Mouse (Mus musculus) heart, embryonic 13.5 days (tissue): Measurements from ENCODE around the gene Txnip. TPM values are rescaled to one million over a fixed set of nuclear protein-coding genes. Genes with fewer than 3 reads are reported as not detected.

Experiments used
- ATAC-seq: fragments of 200-750 bp; cut with Nextera tagmentation; 2 replicates; pipeline ENCODE4 v1.8.0; 2017; ENCODE audit warnings: moderate TSS enrichment; ENCODE audit not compliant: insufficient number of reproducible peaks, low FRiP score, low TSS enrichment; ENCODE audit errors: extremely low read depth
- H3K27ac ChIP-seq: fragments of 300-500 bp; sonication (generic); replicated peaks from 2 replicates; pipeline ENCODE4 v1.5.1; 2015; ENCODE audit warnings: moderate library complexity, mild to moderate bottlenecking, inconsistent platforms
- H3K27me3 ChIP-seq: fragments of 300-500 bp; sonication (generic); replicated peaks from 2 replicates; pipeline ENCODE4 v1.6.1; 2015; ENCODE audit warnings: mild to moderate bottlenecking, inconsistent platforms
- H3K36me3 ChIP-seq: fragments of 300-500 bp; sonication (generic); 2 replicates; pipeline ENCODE4 v1.6.1; 2015; ENCODE audit warnings: mild to moderate bottlenecking, inconsistent platforms
- H3K4me1 ChIP-seq: fragments of 300-500 bp; sonication (generic); 2 replicates; pipeline ENCODE4 v1.6.1; 2015; ENCODE audit warnings: inconsistent platforms
- H3K4me2 ChIP-seq: fragments of 300-500 bp; sonication (generic); 2 replicates; pipeline ENCODE4 v1.6.1; 2015; ENCODE audit warnings: inconsistent platforms, mild to moderate bottlenecking, moderate library complexity
- H3K4me3 ChIP-seq: fragments of 300-500 bp; sonication (generic); 2 replicates; pipeline ENCODE4 v1.5.1; 2015; ENCODE audit warnings: moderate library complexity, mild to moderate bottlenecking, inconsistent platforms
- H3K9ac ChIP-seq: fragments of 300-500 bp; sonication (generic); 2 replicates; pipeline ENCODE4 v1.6.1; 2015; ENCODE audit warnings: inconsistent platforms, mild to moderate bottlenecking, moderate library complexity
- H3K9me3 ChIP-seq: fragments of 300-500 bp; sonication (generic); 2 replicates; pipeline ENCODE4 v1.6.1; 2016; ENCODE audit warnings: inconsistent platforms
- WGBS: fragments of 180-500 bp; shearing (Covaris S2); methylation state at CpG from one replicate; pipeline ENCODE4 v1.1.7; 2015; ENCODE audit warnings: mixed read lengths; 5-methylcytosine and 5-hydroxymethylcytosine counted together
- polyA plus RNA-seq: library from polyadenylated mRNA; unstranded; fragments of >200 nt; fragmentation: Nextera tagmentation; extraction: Ambion mirVana; gene quantifications from 2 replicates; pipeline ENCODE4 v1.2.1, GENCODE M21; 2015

Gene Txnip
- polyA plus RNA-seq, 1 experiment from 2014 or later = 156 TPM

DNA sequence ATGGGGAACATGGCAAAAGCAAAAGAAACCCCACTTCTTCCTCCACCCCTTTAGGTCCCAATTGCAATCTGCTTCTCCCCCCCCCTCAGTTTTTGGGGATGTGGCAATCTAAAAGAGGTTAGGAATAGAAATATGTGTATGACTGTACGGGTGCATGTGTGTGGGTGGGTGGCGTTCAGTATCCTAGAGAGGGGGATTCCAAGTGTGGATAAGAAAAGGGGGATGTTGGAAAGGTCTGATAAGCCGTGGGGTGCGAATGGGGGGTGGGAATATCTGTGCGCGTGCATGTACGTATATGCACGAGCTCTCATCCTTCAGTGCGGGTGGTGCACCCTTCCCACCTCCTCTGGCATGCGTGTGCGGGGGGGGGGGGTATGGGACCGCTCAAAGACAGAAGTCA is 39.1 kb downstream of the Txnip start:
- ATAC-seq = no peak
- Histone ChIP-seq H3K4me1 (peaks cover 59% of the 10 kb centered on the region), H3K4me3 (peak overlapping the region; percentile 63)

DNA sequence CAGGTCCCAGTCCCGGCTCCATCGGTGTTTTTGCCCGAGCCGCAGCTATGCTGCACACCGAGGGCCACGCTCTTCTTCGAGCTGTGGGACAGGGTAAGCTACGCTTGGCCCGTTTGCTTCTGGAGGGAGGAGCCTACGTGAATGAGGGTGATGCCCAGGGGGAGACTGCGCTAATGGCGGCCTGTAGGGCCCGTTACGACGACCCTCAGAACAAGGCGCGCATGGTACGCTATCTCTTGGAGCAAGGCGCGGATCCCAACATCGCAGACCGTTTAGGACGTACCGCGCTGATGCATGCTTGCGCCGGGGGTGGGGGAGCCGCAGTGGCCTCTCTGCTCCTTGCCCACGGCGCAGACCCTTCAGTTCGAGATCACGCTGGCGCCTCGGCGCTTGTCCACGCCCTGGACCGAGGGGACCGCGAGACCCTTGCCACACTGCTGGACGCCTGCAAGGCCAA is 39.7 kb downstream of the Txnip start:
- H3K27me3 ChIP-seq = no peaks in the 10 kb centered on the region
- H3K4me2 ChIP-seq = peak overlapping the region; percentile 77
- peak overlapping the region; percentile 84 for H3K9ac ChIP-seq
- H3K27ac ChIP-seq = peak overlapping the region; percentile 74
- no peaks in the 10 kb centered on the region for H3K9me3 ChIP-seq
- H3K4me1 ChIP-seq = peaks cover 60% of the 10 kb centered on the region
- no peak for ATAC-seq
- WGBS = under 1% methylated on average over 40 of the region's 40 CpGs
- peak overlapping the region; percentile 63 for H3K4me3 ChIP-seq
- H3K36me3 ChIP-seq = no peaks in the 10 kb centered on the region

More for the DNA sequence above, 39.1 kb downstream of the Txnip start:
- H3K27me3 ChIP-seq = no peaks in the 10 kb centered on the region
- WGBS = 0% methylated on average over 11 of the region's 12 CpGs
- no peaks in the 10 kb centered on the region for H3K36me3 ChIP-seq
- H3K4me2 ChIP-seq = peak overlapping the region; percentile 77
- peak overlapping the region; percentile 74 for H3K27ac ChIP-seq
- H3K9me3 ChIP-seq = no peaks in the 10 kb centered on the region
- H3K9ac ChIP-seq = peak overlapping the region; percentile 84

DNA sequence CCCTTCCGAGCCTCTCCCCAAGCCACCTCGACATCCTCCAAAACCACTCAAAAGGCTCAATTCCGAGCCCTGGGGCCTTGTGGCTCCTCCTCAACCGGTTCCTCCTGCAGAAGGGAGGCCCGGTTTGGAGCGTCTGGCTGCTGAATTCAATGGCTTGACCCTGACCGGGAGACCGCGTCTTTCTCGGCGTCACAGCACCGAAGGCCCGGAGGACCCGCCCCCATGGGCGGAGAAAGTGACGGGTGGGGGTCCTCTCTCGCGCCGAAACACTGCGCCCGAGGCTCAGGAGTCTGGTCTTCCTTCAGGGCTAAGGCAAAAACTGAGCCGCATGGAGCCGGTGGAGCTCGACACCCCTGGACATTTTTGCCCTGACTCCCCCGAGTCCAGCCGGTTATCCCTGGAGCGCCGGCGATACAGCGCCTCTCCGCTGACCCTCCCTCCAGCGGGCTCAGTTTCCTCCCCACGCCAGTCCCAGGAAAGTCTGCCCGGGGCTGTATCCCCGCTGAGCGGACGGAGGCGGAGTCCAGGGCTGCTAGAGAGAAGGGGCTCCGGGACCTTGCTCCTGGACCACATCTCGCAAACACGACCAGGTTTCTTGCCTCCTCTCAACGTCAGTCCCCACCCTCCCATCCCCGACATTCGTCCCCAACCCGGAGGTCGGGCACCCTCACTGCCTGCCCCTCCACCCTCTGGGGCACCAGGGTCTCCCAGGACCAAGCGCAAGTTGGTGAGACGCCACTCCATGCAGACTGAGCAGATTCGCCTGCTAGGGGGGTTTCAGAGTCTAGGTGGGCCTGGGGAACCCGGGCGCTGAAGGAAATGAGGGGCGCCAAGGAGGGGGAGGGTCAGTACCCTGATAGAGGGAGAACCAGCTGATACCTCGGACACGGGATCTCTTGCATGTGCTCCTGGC is 40.7 kb downstream of the Txnip start:
- Histone ChIP-seq H3K9me3 (no peaks in the 10 kb centered on the region), H3K27me3 (no peaks in the 10 kb centered on the region), H3K4me3 (peak overlapping the region; percentile 63), H3K4me1 (peaks cover 60% of the 10 kb centered on the region), H3K9ac (peak overlapping the region; percentile 84), H3K27ac (peak overlapping the region; percentile 74), H3K36me3 (peaks cover 7% of the 10 kb centered on the region), H3K4me2 (peak overlapping the region; percentile 77)
- 5% methylated on average over 54 of the region's 54 CpGs for WGBS
- no peak for ATAC-seq

DNA sequence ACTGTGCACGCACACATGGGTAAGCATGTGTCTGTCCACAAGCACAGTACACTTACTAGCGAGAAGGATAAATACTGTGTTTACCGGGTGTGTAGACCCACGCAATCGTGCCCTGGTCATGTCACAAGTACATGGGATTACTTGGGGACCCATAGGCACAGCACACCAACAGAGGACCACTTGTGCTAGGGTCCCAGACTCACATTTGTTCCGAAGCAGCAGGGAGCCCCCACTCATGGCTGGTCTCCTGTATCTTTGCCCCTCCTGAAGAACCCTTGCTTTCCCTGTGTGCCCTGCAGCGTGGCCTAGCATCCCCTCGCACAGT is 41.3 kb downstream of the Txnip start:
- Histone ChIP-seq H3K9ac (no peak overlapping the region), H3K4me3 (peak overlapping the region; percentile 63; the same call in 1 of the 2 replicates), H3K27ac (no peak overlapping the region)

DNA sequence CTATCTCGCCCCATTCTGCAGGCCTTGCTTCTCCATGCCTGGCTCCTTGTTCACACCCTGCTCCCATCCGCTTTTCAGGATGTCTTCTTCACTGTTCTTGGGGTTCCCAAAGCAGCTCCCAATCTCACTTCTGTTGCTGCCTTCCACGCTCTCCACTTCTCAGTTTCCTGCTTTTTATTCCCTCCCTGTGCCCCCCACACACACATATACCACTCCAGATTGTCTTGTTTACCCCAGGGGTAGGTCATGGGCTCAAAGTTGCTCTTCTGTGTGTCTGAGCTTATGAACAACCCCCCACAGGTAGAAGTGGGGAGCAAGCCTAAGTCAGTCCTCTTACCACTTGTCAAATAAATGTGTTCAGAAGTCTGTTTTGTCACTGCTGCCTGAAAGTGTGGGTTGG is 41.7 kb downstream of the Txnip start:
- Histone ChIP-seq H3K4me1 (peaks cover 70% of the 10 kb centered on the region), H3K9ac (no peak overlapping the region), H3K9me3 (no peaks in the 10 kb centered on the region), H3K27me3 (no peaks in the 10 kb centered on the region), H3K4me3 (peak overlapping the region; percentile 63; the same call in 1 of the 2 replicates), H3K4me2 (peak overlapping the region; percentile 77; the same call in 1 of the 2 replicates), H3K36me3 (peaks cover 17% of the 10 kb centered on the region), H3K27ac (no peak overlapping the region)
- no peak for ATAC-seq
- 82% methylated on average over 3 of the region's 3 CpGs for WGBS

More for the DNA sequence above, 41.3 kb downstream of the Txnip start:
- peaks cover 66% of the 10 kb centered on the region for H3K4me1 ChIP-seq
- peak overlapping the region; percentile 77 for H3K4me2 ChIP-seq
- no peak for ATAC-seq
- H3K36me3 ChIP-seq = peaks cover 13% of the 10 kb centered on the region
- no peaks in the 10 kb centered on the region for H3K27me3 ChIP-seq
- H3K9me3 ChIP-seq = no peaks in the 10 kb centered on the region
- WGBS = 66% methylated on average over 8 of the region's 8 CpGs

DNA sequence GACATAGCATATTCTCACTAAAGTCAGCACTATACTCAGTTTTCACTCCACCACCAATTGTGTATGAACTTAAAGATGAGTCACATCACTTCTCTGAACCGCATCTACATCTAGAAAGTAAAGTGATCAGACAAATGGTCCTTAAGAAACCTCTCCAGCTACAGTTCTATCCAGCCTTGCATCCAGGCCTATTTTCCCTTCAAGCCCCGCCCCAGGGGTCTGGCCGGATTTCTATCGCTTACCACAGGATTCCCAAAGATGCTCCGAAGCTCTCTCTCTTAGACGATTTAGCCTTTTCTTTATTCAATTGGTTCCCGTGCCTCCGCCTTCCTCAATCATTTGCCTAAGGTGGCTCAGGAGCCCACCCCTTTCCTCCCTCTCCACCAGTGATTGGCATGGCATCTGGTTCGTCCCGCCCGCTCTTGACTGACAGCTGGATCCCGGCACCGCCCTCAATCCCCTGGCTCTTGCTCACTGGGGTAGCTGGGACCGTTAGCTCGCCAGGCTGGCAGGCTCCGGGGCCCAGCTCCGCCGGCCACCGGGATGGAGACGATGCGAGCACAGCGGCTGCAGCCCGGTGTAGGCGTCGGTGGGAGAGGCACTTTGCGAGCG is 43.0 kb downstream of the Txnip start, which contains the start of gene Lix1l:
Gene Lix1l (plus strand): TSS at position 511 of the 612 bp plus-strand sequence.
- peak; percentile 69 for ATAC-seq
- H3K27me3 ChIP-seq = no peaks in the 10 kb centered on the region
- H3K4me3 ChIP-seq = peak within 1 kb of the TSS; percentile 83
- H3K36me3 ChIP-seq = peaks cover 18% of the 10 kb centered on the region
- H3K9me3 ChIP-seq = no peaks in the 10 kb centered on the region
- peak within 1 kb of the TSS; percentile 97 for H3K9ac ChIP-seq
- under 1% methylated on average over 27 of the region's 27 CpGs for WGBS
- H3K4me2 ChIP-seq = peak within 1 kb of the TSS; percentile 72
- H3K27ac ChIP-seq = peak within 1 kb of the TSS; percentile 99
- H3K4me1 ChIP-seq = peaks cover 74% of the 10 kb centered on the region

DNA sequence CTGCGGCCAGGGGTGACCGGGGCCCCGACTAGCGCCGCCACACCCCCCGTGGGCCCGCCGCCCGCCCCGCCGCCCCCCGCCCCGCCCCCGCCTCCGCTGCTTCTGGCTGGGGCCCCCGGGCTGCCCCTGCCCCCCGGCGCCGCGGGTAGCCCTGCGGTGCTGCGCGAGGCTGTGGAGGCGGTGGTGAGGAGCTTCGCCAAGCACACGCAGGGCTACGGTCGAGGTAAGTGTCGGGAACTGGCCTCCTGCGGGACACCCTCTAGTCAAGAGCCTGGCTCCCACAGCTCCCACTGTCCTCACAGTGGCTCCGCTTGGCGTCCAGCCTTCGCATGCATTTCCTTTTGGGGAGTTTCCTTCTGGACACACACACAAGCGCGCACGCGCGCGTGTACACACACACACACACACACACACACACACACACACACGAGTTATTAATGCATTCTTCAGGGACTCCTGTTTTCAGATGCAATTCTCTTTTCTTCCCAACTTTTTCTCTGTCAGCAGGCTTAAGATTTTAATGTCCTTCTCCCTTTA is 43.6 kb downstream of the Txnip start:
- peak overlapping the region; percentile 99 for H3K27ac ChIP-seq
- H3K4me1 ChIP-seq = peaks cover 72% of the 10 kb centered on the region
- H3K27me3 ChIP-seq = no peaks in the 10 kb centered on the region
- H3K36me3 ChIP-seq = peaks cover 21% of the 10 kb centered on the region
- H3K4me3 ChIP-seq = peak overlapping the region; percentile 83
- peak overlapping the region; percentile 97 for H3K9ac ChIP-seq
- H3K4me2 ChIP-seq = peak overlapping the region; percentile 72
- peak; percentile 33 for ATAC-seq
- H3K9me3 ChIP-seq = no peaks in the 10 kb centered on the region
- under 1% methylated on average over 30 of the region's 40 CpGs for WGBS

DNA sequence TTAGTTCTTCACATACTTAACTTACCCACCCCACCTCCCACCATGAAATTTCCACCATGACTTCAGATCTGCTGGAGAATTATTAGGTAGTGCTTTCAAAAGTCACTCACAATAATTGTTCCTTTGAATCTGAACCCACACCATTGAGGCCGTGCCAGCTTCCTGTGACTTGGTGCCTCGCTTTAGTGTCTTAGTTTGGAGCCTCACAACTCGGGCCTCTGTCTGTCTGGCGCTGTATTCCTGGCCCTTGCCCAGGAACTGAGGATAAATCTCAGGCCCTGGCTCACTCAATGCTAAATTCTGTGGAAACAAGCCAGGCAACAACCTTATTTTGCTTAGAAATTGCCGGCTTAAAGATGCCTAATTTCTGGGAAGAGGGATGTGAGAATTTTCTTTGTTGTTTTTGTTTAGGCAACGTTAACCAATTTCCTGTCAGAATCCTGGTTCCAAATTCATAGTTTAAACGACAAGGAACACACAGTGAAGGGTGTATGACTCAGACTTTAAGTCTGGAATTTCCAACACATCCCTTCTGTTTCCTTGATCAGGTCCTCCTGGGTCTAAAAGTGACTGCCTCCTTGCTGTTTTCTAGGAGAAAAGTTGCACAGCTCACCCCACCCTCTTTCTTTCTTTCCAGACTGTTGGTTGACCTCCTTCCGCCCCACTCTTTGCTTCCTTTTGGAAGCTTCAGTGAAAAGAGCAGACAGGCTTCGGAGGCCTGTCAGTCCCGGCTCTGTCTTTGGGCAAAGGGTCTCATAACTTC is 44.4 kb downstream of the Txnip start:
- ATAC-seq = no peak
- WGBS = 26% methylated on average over 10 of the region's 10 CpGs

DNA sequence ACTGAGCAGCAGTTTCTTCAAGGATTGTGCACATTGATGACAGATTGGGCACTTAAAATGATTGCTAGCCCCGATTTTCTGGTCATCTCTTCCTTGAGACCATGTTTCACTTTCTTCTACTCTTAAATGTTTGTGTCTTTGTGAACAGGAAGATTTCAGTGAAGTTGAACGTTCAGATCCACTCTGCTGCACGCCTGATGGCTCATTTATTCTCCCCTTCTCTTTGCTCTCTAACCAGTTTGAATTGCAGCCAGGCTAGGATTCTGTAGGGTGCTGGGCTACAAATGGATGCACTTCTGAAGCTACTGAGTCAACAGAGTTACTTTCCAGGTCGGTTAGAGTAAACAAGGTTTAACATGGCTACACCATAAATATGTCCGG is 44.9 kb downstream of the Txnip start:
- Histone ChIP-seq H3K9me3 (no peaks in the 10 kb centered on the region), H3K36me3 (peaks cover 30% of the 10 kb centered on the region), H3K9ac (peak overlapping the region; percentile 97), H3K4me1 (peaks cover 63% of the 10 kb centered on the region), H3K27me3 (no peaks in the 10 kb centered on the region), H3K4me3 (peak overlapping the region; percentile 83), H3K27ac (peak overlapping the region; percentile 99), H3K4me2 (peak overlapping the region; percentile 72)
- no peak for ATAC-seq
- WGBS = 50% methylated on average over 5 of the region's 5 CpGs

More for the DNA sequence above, 44.4 kb downstream of the Txnip start:
- Histone ChIP-seq H3K27ac (peak overlapping the region; percentile 99), H3K9ac (peak overlapping the region; percentile 97), H3K36me3 (peaks cover 26% of the 10 kb centered on the region), H3K4me1 (peaks cover 65% of the 10 kb centered on the region), H3K4me3 (peak overlapping the region; percentile 83), H3K9me3 (no peaks in the 10 kb centered on the region), H3K27me3 (no peaks in the 10 kb centered on the region), H3K4me2 (peak overlapping the region; percentile 72)

DNA sequence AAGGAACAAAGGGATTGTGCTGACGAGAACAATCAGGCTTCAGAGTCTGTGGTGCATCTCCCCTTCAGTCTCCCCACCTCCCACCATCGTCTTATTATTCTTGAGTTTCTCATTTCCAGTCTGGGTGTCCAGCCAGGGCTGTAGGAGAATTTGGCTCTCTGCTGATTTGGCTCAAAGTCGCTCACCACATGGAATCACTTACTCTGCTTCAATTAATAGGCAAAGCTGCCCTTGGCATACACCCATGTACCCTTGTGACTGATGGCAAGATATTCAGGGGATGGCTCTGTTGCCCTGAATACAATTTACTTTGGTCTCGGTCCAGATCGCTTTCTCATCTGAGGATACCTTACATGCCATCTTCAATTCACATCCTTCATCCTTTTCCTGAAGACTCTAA is 45.6 kb downstream of the Txnip start:
- no peak for ATAC-seq
- H3K9ac ChIP-seq = peak overlapping the region; percentile 97
- H3K27ac ChIP-seq = peak overlapping the region; percentile 99
- H3K9me3 ChIP-seq = no peaks in the 10 kb centered on the region
- 68% methylated on average over 5 of the region's 5 CpGs for WGBS
- peak overlapping the region; percentile 83 for H3K4me3 ChIP-seq
- H3K4me2 ChIP-seq = peak overlapping the region; percentile 72
- no peaks in the 10 kb centered on the region for H3K27me3 ChIP-seq
- peaks cover 37% of the 10 kb centered on the region for H3K36me3 ChIP-seq
- peaks cover 61% of the 10 kb centered on the region for H3K4me1 ChIP-seq
